Mouse (Mus musculus): Measurements from ENCODE around the gene Slc35a1.
A peak's percentile ranks its signal among the peaks of the same experiment; 100 is the strongest.
"Not testable (repeated sequence)": the region's sequence is repeated elsewhere in the genome, so short reads cannot be mapped to it uniquely, and the experiment has no call there.

Slc35a1 gene

GRCm38 (mm10) chr4:34686874-34687567 lies at the start of gene Slc35a1:
Gene Slc35a1 (minus strand): TSS chr4:34687438.
- peak; percentile 95 to 96 for DNase-seq

DNA sequence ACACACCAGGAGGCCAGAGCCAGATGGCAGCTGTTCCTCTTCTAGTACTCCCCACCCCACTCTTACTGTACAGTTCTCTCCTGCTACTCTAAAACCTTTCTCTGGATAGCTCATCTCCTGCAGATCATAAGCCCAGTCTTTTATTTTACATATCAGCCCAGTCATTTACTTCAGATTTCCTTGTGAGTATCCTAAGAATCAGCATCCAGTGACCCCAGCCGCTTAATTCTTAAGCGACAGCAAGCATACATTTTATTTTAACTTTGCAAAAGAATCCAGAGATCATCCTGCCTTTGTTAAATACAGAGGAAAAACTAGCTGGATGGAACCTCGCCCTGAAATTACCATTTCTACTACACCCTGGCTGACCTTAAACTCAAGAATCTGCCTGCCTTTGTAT lies 47.2 kb upstream of the Slc35a1 start:
- no peak for DNase-seq

DNA sequence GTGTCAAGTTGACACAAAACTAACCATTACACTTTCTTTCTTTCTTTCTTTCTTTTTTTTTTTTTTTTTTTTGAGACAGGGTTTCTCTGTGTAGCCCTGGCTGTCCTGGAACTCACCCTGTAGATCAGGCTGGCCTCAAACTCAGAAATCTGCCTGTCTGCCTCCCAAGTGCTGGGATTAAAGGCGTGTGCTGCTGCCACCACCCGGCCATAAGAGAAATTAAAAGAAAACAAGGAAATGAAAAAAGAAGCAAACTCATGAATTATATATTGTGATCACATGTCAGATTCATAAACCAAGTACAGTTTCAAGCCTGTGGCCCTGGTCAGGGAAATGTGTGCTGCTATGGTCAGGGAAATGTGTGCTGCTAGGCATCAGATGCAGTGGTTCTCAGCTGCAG lies 46.2 kb upstream of the Slc35a1 start:
- peak in 1 of 2 experiments; percentile 5 for DNase-seq

- peak; percentile 73 to 89 for DNase-seq
These were observed 42.7 kb upstream of the Slc35a1 start, which contains the start of gene Cfap206 for GRCm38 (mm10) chr4:34729851-34730341. Gene Cfap206 (minus strand): TSS chr4:34730206.

DNA sequence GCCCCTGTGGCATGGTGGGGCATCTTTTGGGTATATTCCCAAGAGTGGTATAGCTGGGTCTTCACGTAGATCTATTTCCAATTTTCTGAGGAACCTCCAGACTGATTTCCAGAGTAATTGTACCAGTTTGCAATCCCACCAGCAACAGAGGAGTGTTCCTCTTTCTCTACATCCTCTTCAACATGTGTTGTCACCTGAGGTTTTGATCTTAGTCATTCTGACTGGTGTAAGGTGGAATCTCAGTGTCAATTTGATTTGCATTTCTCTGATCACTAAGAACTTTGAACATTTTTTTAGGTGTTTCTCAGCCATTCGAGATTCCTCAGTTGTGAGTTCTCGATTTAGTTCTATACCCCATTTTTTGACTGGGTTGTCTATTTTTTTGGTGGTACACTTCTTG lies 38.5 kb upstream of the Slc35a1 start:
- DNase-seq: not testable (repeated sequence)

GRCm38 (mm10) chr4:34724306-34724705 lies 37.1 kb upstream of the Slc35a1 start:
- DNase-seq: no peak

- DNase-seq: no peak
These were observed 35.9 kb upstream of the Slc35a1 start for GRCm38 (mm10) chr4:34723186-34723585.

DNA sequence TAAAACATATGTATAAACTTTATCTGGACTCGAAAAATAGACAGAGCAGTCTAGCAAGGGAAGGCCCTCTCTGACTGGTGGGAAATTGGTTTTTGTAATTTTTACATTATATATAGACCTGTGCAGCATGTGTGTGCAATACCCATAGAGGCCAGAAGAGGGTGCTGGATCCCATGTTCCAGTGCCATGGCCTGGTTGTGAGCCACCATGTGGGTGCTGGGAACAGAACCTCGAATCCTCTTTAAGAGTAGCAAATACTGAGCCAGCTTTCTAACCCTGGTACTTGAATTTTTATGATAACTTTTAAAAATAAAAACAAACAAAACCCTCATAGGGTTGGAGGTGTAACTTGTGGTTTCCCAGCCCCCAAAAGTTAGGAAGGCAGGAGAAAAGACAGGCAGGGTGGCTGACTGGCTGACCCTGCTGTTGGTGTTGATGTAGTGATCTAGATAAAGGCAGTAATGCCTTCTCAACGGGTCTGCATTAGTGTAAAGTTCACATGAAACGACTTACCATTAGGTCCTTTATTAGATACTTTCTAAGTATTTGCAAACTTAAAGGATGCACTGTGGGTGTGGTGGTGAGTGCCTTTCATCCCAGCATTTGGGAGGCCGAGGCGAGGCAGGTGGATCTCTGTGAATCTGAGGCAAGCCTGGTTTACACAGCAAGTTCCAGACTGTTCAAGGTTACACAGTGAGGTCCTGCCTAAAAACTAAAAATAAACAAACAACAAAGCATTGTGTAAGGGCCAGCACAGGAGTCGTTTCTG lies 33.1 kb upstream of the Slc35a1 start:
- no peak for DNase-seq

DNA sequence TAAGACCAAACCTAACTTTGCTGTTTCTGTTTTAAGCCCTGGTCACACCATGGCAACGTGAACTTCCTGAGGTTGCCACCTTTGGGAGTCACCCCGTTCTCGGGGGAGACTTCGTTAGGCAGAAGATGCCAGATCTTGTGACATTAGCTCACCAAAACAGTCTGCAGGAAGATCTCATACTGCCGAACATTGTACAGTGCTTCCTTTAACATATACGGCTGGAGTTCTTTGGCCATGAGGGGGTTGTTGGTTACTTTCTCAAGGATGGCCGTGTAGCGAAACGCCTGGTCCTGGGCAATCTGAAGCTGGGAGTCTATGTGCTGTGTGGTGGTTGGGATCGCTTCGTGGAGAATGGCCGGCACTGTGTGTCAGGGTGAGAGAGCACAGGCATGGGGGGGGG lies 32.2 kb upstream of the Slc35a1 start:
- no peak for DNase-seq

DNA sequence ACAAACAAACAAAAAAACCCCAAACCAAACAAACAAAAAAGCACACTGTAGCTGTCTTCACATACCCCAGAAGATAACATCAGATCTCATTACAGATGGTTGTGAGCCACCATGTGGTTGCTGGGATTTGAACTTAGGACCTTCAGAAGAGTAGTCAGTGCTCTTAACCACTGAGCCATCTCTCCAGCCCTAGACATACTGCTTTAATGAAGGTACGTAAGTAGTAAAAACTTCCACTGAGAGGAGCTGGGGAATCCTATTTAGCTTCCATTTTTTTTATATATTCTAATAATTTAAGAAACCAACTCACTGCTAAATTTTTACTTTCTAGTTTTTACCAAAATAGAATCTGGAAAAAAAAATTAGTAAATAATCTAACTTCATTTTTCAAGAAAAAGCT lies 27.8 kb upstream of the Slc35a1 start:
- no peak for DNase-seq

DNA sequence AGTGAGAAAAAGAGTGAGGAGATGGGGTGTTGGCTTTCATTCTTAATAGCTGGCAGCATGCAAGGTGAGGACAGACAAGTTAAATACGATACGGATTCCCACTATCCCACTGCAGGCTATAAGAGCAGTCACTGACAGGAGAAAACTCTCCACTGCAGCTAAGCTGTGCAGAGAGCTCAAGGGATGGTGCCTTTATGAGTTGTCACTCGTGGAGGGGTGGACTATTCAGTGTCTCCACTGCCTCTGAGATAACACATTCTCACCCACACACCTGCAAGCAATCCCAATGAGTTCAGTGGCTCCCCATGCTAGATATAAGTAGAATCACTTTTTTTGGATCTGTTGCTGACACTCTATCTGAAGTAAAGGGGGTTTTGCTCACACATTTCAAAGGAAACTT lies 20.9 kb upstream of the Slc35a1 start:
- no peak for DNase-seq

DNA sequence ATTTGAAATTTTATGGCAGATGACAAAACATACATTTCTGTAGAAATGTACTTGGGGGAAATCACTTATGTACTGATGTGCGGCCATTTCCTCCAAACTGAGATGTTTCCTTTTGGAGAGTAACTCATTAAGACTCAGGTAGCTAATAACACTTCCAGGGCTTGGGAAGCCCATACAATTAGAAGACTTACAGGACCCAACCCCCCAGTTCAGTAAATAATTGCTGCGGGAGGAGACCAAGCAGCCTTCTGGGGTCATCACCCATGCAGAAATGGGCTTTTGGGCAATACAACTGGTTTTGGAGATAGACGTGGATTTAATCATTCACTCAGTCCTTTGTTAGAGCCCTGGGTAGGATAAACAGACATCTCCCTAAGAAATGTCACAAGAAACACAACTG lies 20.0 kb upstream of the Slc35a1 start:
- DNase-seq: no peak

GRCm38 (mm10) chr4:34703029-34703428 lies 15.8 kb upstream of the Slc35a1 start:
- DNase-seq: peak in 1 of 2 experiments; percentile 10

DNA sequence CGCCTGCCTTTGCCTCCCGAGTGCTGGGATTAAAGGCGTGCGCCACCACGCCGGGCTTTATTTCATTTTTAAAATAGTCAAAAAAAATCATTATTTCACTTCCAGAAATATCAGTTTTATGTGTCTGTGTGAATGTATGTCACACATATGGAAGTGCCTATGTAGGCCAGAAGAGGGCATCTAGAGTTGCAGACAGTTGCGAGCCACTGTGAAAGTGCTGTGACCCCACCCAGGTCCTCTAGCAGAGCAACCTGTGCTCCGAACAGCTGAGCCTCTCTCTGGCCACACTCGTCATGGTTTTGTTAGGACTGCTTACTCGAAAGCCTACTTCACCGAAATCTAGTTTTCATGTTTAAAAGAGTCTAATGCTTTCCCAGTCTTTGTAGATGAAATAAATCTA lies 15.0 kb upstream of the Slc35a1 start:
- DNase-seq: no peak

DNA sequence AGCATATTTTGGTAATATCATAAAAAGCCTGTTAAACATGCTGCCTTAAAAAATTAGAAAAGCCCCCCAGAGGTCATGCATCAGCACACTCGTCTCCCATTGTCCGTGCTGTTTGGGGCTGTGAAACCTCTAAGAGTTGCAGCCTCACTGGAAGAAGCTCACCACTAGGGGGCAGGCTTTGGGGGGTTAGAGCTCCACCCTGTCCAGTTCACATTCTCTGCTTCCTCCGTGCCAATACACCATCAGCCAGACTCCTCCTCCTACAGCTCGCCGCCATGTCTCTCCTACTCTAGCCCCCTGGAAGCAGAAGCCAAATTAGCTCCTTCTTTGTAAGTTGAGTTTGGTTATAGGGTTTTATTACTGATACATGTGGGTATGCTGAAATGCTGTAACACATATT lies 14.3 kb upstream of the Slc35a1 start:
- DNase-seq: peak; percentile 42 to 82

DNA sequence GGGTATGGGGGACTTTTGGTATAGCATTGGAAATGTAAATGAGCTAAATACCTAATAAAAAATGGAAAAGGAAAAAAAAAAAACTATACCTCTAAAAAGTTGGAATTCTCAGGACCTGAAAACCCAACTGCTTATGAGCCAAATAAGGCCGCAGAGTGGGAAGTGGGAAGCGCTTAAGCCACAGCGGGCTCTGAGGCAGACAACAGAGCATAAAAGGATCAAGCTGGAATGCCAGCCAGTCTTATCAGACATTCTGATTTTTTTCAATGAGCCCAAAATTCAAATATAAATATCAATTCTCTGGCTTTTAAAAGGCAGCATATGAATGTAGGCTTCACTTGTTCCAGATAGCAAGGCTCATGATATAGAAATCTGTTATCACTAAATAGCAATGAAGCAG lies 783 bp upstream of the Slc35a1 start:
- no peak for DNase-seq

DNA sequence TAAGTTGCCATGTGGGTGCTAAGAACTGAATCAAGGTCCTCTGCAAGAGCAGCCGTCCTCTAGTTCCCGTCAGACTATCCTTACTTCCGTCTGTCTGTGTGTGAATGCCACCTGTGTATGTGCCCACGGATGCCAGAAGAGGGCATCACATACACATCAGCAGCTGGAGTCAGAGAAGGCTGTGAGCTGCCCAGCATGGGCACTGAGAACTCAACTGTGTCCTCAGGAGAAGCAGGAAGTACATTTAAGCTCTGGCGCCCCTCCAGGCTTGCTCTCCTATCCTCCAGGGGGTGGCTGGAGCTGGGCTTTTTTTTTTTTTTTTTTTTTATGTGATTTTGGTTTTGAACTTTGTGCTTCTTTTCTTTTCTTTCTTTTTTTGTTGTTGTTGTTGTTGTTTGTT lies 6.7 kb downstream of the Slc35a1 start:
- DNase-seq: peak in 1 of 2 experiments; percentile 28

GRCm38 (mm10) chr4:34673721-34674120 lies 13.5 kb downstream of the Slc35a1 start:
- DNase-seq: peak; percentile 17 to 31

DNA sequence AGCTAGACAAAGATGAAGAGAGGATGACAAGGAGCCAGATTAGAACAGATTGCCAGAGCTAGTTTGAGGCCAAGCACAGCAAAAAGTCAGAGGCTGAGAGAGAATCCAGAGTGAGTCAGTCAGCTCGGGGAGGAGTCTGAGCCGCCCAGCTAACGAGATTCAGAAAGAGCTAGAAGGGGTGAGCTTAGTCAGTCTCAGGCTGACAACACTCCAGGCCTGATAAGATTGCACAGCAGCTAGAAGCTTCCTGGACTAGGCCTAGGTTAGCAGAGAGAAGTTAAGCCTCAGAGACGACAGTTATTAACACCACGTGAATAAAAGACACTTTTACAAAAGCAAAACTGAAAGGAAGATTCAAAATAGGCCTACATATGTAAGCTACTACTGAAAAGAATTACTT lies 19.3 kb downstream of the Slc35a1 start:
- no peak for DNase-seq

DNA sequence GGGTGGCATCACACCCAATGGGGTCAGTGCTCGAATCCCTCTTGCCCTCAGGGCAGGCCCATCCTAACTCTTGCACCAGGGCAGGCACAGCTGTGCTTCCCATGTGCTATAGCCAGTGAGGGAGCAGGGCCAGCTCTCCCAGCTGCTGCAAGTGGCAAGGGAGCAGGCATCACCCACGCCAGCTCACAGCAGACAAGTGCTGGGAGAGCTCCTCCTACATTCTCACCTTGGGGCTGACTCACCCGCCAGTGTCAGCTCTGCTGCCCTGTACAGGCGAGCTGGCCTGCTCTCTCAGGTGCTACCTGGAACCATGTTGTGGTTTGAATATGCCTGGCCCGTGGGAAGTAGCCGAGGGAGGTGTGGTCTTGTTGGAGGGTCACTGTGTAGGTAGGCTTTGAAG lies 25.3 kb downstream of the Slc35a1 start:
- no peak for DNase-seq

- no peak for DNase-seq
These were observed 25.7 kb downstream of the Slc35a1 start for GRCm38 (mm10) chr4:34661514-34661913.

DNA sequence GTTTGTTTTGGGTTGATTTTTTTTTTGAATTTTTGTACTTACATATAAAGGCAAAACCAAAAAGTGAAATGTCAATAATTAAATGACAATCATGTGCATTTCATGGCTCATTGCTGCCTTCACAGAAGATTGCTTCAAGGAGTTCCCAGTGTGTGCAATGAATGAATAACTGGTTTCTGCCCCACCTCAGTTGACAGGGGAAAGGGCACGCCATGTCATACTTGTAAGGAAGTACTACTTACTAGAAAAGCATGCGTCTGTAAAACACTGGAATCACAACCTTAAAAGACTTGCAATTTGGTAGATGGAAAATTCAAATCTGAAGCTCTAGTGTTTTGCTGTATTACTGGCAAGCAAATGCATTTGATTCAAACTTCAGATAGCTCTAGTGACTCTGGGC lies 28.2 kb downstream of the Slc35a1 start:
- DNase-seq: no peak

GRCm38 (mm10) chr4:34656101-34656500 lies 31.1 kb downstream of the Slc35a1 start:
- DNase-seq: no peak

DNA sequence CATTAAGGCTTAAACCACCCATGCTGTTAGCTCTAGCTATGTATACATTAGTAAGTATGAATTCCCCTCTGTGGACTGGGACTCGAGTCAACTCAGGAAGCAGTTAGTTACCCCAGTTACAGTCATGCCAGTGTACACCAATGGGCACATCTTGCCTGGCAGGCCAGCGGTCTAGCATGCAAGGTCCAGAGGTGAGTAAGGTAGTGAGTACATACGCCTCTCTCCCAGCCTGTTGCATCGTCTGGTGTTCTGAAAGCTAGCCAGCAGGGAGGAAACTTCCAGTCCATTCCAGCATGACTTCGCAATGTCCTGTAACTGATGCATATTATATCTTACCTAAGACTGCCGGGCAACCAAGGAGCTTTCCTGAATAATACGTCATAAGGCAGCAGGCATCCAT lies 34.1 kb downstream of the Slc35a1 start:
- no peak for DNase-seq

Measured in kidney, postnatal 36 days (tissue).